Mouse (Mus musculus) G1E (cell line): Measurements from ENCODE around the gene Hoxa5.

Experiments used
- CTCF ChIP-seq: IDR thresholded peaks from 2 replicates; pipeline ENCODE4 v1.5.1; 2012; ENCODE audit warnings: low read depth, low read length, inconsistent platforms, mixed read lengths
- GATA1 ChIP-seq: IDR thresholded peaks from 2 replicates; pipeline ENCODE4 v1.6.1; 2012; ENCODE audit warnings: borderline replicate concordance, low read length, inconsistent platforms, mixed read lengths
- POLR2AphosphoS5 ChIP-seq: IDR thresholded peaks from 2 replicates; pipeline ENCODE4 v1.6.1; 2012; ENCODE audit warnings: low read depth, low read length, inconsistent platforms; ENCODE audit not compliant: insufficient replicate concordance
- TAL1 ChIP-seq: conservative IDR thresholded peaks from 2 replicates; pipeline ENCODE4 v1.6.1; 2012; ENCODE audit warnings: low read depth, low read length, inconsistent platforms, mixed read lengths

GRCm38 (mm10) chr6:52227470-52228222 is 23.3 kb upstream of the Hoxa5 start:
- TF ChIP-seq TAL1 (no peak), CTCF (no peak), GATA1 (no peak), POLR2AphosphoS5 (no peak)
